Mouse (Mus musculus): ENCODE results near the gene Anapc7. TPM values are rescaled to one million over a fixed set of nuclear protein-coding genes. Genes with fewer than 3 reads are reported as not detected.

The Anapc7 gene
- 56.1 TPM for polyA plus RNA-seq (2021)

DNA sequence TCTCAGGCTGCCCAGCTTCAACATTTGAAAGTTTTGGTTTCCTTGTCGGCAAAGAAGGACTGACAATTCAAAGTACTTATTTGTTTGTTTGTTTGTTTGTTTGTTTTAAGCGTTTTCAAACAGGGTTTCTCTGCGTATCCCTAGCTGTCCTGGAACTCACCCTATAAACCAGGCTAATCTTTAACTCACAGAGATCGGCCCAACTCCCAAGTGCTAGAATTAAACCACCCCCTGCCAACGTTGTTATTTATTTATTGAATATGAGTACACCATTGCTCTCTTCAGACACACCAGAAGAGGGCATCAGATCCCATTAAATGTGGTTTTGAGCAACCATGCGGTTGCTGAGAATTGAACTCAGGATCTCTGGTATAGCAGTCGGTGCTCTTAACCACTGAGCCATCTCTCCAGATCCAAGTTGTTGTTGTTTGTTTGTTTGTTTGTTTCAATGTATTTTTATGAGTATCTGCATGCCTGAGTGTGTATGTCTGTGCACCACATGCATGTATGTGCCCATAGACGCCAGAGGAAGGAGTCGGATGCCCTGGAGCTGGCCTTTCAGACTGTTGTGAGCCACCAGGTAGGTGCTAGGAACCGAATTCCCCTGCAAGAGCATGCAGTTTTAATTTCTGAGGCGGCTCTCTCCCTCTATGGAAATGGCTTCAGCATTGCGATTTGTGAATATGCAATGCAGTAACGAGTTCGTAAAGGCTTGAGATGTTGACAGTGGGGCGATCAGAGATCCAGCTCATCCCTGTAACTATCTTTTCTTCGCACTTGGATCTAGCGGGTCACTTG lies at the start of gene Anapc7:
TSS of gene Anapc7 (plus strand) at position 423 of the 798 bp plus-strand sequence.
- DNase-seq (ENCODE audit: low read depth, low spot score) (no peak), ATAC-seq (peak; percentile 42)
- peak; percentile 68 for TF ChIP-seq CTCF (IDR thresholded peaks at IDR 0.05)
- ChIA-PET CTCF (no interaction called here), POLR2A (interaction anchor here (0.5 kb wide), 1 partner anchor 127 kb away, joined by 6 read pairs; no protein-coding TSS in a partner anchor)
- no peaks in the 10 kb centered on the region for H3K27me3 ChIP-seq
- in situ Hi-C loops (cut with MboI; ENCODE audit: low pct_unique_long_range_greater_than_20kb) = no loop called here

DNA sequence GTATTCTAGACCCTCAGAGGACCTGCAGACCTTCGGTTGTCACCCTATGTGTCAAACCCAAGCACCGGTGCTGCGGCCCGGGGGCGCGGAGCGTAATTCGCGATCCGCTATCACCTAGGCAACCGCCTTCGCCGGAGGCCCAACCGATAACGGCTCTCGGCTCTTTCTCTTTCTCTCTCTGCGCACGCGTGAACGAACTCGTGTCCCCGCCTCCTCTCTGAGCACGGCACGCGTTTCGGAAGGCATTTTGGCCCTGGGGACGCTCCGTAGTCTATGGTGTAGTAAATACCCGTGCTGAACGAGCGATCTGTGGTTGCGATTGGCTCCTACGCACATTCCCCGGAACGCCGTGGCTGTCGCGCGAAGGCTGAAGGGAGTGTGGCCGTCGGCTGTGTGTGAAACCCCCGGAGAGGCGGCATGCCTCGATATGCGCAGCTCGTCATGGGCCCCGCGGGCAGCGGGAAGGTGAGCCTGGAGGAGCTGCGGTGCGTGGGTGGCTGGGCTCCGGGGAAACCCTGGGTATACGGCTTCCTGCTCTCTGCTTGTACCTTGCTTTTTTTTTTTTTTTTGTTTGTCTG lies 49.2 kb upstream of the Anapc7 start, which contains the start of gene Fam216a:
TSS of gene Fam216a (minus strand) at position 173 of the 578 bp plus-strand sequence.
- ChIA-PET CTCF (no interaction called here), POLR2A (interaction anchor here (0.6 to 1.7 kb wide), 3 partner anchors 20 to 489 kb away, joined by 3 to 4 read pairs (median 3); no protein-coding TSS in a partner anchor)
- H3K27me3 ChIP-seq = no peaks in the 10 kb centered on the region
- peak; percentile 86 for ATAC-seq
- no peak for TF ChIP-seq CTCF (IDR thresholded peaks at IDR 0.05)
- DNase-seq (ENCODE audit: low read depth, low spot score) = peak; percentile 99
- in situ Hi-C loops (cut with MboI; ENCODE audit: low pct_unique_long_range_greater_than_20kb) = no loop called here

GRCm38 (mm10) chr5:122372878-122373277 lies 48.6 kb upstream of the Anapc7 start:
- in situ Hi-C loops (cut with MboI; ENCODE audit: low pct_unique_long_range_greater_than_20kb) = no loop called here
- POLR2A ChIA-PET = interaction anchor here (0.6 to 1.7 kb wide), 2 partner anchors 19 to 489 kb away, joined by 3 to 4 read pairs; no protein-coding TSS in a partner anchor
- ATAC-seq (no peak), DNase-seq (ENCODE audit: low read depth, low spot score) (no peak)
- H3K27me3 ChIP-seq = no peaks in the 10 kb centered on the region
- CTCF ChIA-PET = no interaction called here
- TF ChIP-seq CTCF (IDR thresholded peaks at IDR 0.05) = no peak

GRCm38 (mm10) chr5:122377101-122377833 lies 44.2 kb upstream of the Anapc7 start:
- DNase-seq (ENCODE audit: low read depth, low spot score) (no peak), ATAC-seq (no peak)
- POLR2A ChIA-PET = interaction anchor here (0.6 kb wide), 1 partner anchor 90 kb away, joined by 8 read pairs; no protein-coding TSS in a partner anchor
- no peaks in the 10 kb centered on the region for H3K27me3 ChIP-seq
- in situ Hi-C loops (cut with MboI; ENCODE audit: low pct_unique_long_range_greater_than_20kb) = no loop called here
- CTCF ChIA-PET = interaction anchor here (0.8 to 1.1 kb wide), 3 partner anchors 10 to 104 kb away, joined by 3 to 4 read pairs (median 3); no protein-coding TSS in a partner anchor
- no peak for TF ChIP-seq CTCF (IDR thresholded peaks at IDR 0.05)

DNA sequence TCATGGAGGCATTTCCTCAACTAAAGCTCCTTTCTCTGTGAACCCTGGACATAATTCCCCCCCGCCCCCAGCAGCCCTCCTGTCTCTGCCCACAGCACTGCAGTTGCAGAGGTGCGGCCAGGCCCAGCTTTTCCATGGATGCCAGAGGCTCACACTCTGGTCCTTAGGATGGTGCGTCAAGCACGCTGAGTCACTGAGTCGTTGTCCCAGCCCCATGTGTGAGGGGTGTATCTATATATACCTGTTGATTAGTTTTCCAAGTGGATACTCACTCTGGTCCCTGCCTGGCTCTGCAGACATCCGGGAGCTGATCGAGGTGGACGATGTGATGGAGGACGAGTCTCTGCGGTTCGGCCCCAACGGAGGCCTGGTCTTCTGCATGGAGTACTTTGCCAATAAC lies 43.3 kb upstream of the Anapc7 start:
- no peak for ATAC-seq
- CTCF ChIA-PET = interaction anchor here (0.8 to 1.5 kb wide), 4 partner anchors 11 to 14 kb away, joined by 3 to 4 read pairs (median 4); no protein-coding TSS in a partner anchor
- no peak for TF ChIP-seq CTCF (IDR thresholded peaks at IDR 0.05)
- POLR2A ChIA-PET = no interaction called here
- in situ Hi-C loops (cut with MboI; ENCODE audit: low pct_unique_long_range_greater_than_20kb) = no loop called here
- H3K27me3 ChIP-seq = no peaks in the 10 kb centered on the region
- DNase-seq (ENCODE audit: low read depth, low spot score) = no peak

DNA sequence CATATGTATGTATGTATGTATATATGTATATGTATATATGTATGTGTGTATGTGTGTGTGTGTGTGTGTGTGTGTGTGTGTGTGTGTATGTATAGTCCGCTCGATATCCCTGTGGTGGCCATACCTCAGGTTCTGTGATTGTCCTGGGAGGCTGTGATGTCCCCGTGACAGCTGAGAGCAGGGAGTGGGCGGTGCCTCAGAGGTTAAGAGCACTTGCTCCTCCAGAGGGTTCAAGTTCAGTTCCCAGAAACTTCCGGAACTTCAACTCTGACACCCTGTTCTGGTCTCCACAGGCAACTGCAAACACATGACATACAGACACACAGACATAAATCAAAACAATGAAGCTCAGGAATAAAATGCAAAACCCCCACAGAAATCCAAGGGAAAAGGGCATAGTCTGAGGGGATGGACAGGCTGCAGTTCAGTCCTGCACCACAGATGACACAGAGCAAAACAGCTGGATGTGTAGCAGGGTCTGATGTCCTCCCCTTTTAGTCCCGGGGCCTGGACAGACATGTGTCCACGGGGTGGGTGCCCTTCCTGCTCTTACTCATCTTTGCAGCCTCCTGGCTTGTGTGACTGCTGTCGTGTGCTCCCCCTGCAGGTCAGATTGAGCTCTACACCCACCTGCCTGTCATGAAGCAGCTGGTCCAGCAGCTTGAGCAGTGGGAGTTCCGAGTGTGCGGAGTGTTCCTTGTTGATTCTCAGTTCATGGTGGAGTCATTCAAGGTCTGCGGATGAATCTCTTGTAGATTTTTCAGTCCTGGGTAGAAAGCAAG lies 41.9 kb upstream of the Anapc7 start:
- in situ Hi-C loops (cut with MboI; ENCODE audit: low pct_unique_long_range_greater_than_20kb) = no loop called here
- TF ChIP-seq CTCF (IDR thresholded peaks at IDR 0.05) = no peak
- DNase-seq (ENCODE audit: low read depth, low spot score) (no peak), ATAC-seq (no peak)
- ChIA-PET POLR2A (interaction anchor here (1.0 kb wide), 1 partner anchor 63 kb away, joined by 3 read pairs; no protein-coding TSS in a partner anchor), CTCF (interaction anchor here (0.9 to 2.2 kb wide), 16 partner anchors 9 to 127 kb away, joined by 3 to 15 read pairs (median 5); partner anchors contain the start of genes Arpc3 and Gpn3)
- no peaks in the 10 kb centered on the region for H3K27me3 ChIP-seq

DNA sequence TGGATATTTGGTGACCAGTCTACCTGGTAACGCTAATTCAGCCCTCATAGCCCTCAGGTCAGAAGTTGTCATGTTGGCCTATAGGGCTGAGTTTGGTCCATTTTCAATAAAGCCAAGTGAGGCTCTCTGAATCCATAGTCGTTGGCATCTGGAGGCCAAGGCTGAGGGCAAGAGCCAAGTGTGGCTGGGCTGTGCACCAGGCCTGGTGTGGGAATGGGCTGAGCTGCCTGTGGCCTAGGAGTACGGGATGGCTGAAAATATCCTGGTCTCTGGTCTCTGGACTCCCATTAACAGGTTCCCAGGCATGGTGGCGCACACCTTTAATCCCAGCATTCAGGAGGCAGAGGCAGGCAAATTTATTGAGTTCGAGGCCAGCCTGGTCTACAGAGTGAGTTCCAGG lies 31.5 kb upstream of the Anapc7 start:
- no peak for DNase-seq (ENCODE audit: low read depth, low spot score)
- TF ChIP-seq CTCF (IDR thresholded peaks at IDR 0.05) = no peak
- in situ Hi-C loops (cut with MboI; ENCODE audit: low pct_unique_long_range_greater_than_20kb) = no loop called here
- POLR2A ChIA-PET = no interaction called here
- no peaks in the 10 kb centered on the region for H3K27me3 ChIP-seq
- CTCF ChIA-PET = interaction anchor here (0.9 to 1.4 kb wide), 5 partner anchors 8 to 122 kb away, joined by 3 to 7 read pairs (median 4); no protein-coding TSS in a partner anchor
- ATAC-seq = no peak

- ChIA-PET POLR2A (no interaction called here), CTCF (interaction anchor here (0.9 to 1.4 kb wide), 4 partner anchors 9 to 47 kb away, joined by 3 to 7 read pairs (median 4); no protein-coding TSS in a partner anchor)
- TF ChIP-seq CTCF (IDR thresholded peaks at IDR 0.05) = no peak
- DNase-seq (ENCODE audit: low read depth, low spot score) (no peak), ATAC-seq (no peak)
- in situ Hi-C loops (cut with MboI; ENCODE audit: low pct_unique_long_range_greater_than_20kb) = no loop called here
- no peaks in the 10 kb centered on the region for H3K27me3 ChIP-seq
These were observed 30.8 kb upstream of the Anapc7 start for GRCm38 (mm10) chr5:122390671-122391070.

GRCm38 (mm10) chr5:122391178-122391785 lies 30.2 kb upstream of the Anapc7 start:
- ATAC-seq (no peak), DNase-seq (ENCODE audit: low read depth, low spot score) (no peak)
- no peaks in the 10 kb centered on the region for H3K27me3 ChIP-seq
- no peak for TF ChIP-seq CTCF (IDR thresholded peaks at IDR 0.05)
- POLR2A ChIA-PET = interaction anchor here (0.6 kb wide), 5 partner anchors 111 to 945 kb away, joined by 3 read pairs; partner anchors contain the start of gene Atp2a2
- in situ Hi-C loops (cut with MboI; ENCODE audit: low pct_unique_long_range_greater_than_20kb) = no loop called here
- CTCF ChIA-PET = interaction anchor here (0.6 to 2.2 kb wide), 8 partner anchors 9 to 260 kb away, joined by 3 to 15 read pairs (median 3); no protein-coding TSS in a partner anchor

All from Patski (cell line).